In the genomic region with DNA sequence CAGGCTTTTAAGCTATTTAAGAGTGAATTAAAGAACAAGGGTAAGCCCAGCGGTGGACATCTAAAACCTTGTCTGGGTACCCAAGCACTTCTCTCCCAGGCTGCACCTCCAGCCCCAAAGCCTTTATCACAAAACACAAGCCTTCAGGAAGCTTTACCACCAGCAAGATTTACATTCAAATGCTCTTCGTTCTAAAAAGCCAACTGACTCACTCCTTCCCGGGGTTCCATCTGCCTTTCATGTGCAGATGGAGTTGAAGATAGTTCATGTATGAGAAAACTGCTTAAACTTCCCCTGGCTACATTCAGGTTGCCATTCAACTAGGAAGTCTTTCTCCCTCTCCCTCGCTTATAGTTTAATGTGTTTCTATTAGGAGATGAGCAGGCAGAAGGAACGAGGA, we compare ENCODE assay signal across 26 mouse cellular contexts. TPM values are rescaled to one million over a fixed set of nuclear protein-coding genes. Genes with fewer than 3 reads are reported as not detected.
DNase-seq lines count a peak whose midpoint lies in the region; ATAC-seq and TF ChIP-seq lines count a peak whose summit lies in the region.
"Had no signal": no experiment of that assay in that cellular context is flagged by ENCODE, and none has a peak within 500 bp of the region (broad histone marks: within the 10 kb centered on the region; RNA-seq: fewer than 3 reads in every experiment).

No protein-coding gene starts in this region.

- no peak overlapping the region for H3K4me3 ChIP-seq in layer of hippocampus, adult 2 months
- H3K4me3 ChIP-seq: forebrain, embryonic 10.5 days; forebrain, embryonic 13.5 days; gastrocnemius, adult 2 months; heart, embryonic 12.5 days; heart, embryonic 15.5 days; hindbrain, embryonic 10.5 days; hindbrain, embryonic 13.5 days; intestine, embryonic 15.5 days had no signal

- DNase-seq in ES-CJ7 (ENCODE audit: low read depth, low spot score) = peak; percentile 20
- peak; percentile 43 for DNase-seq in ZHBTc4 (ENCODE audit: low read depth, low spot score)
- DNase-seq in heart, adult 18-20 months = no peak
- DNase-seq in layer of hippocampus, adult 2 months (ENCODE audit: low spot score in 2 of 2) = no peak
- DNase-seq in layer of hippocampus, postnatal 25 days (ENCODE audit: extremely low spot score in 1 of 2, low spot score in 1 of 2) = no peak
- DNase-seq: adrenal gland, adult 2 months; adrenal gland, postnatal 14 days; cerebellum, adult 11-12 months; cerebellum, adult 8-10 months; cerebellum, postnatal 10 days; cerebellum, postnatal 36 days; gastrocnemius, adult 2 months; gastrocnemius, postnatal 14 days; heart, adult 11 months; heart, postnatal 10 days; heart, postnatal 36 days had no signal

- ATAC-seq in megakaryocyte progenitor cell, adult 5-6 weeks (replicated peaks; ENCODE audit: poor library complexity) = peak; percentile 61
- ATAC-seq: forebrain, embryonic 13.5 days; forebrain, embryonic 16.5 days; hindbrain, embryonic 16.5 days; intestine, embryonic 15.5 days had no signal

- no peak for TF ChIP-seq CTCF in layer of hippocampus, adult 2 months (conservative IDR thresholded peaks at IDR 0.05)

- H3K27ac ChIP-seq in layer of hippocampus, adult 2 months = no peak overlapping the region
- H3K27ac ChIP-seq: forebrain, embryonic 10.5 days; forebrain, embryonic 13.5 days; gastrocnemius, adult 2 months; heart, embryonic 15.5 days; hindbrain, embryonic 10.5 days; hindbrain, embryonic 13.5 days; intestine, embryonic 15.5 days had no signal

RNA-seq across cellular contexts. Expression of a gene that starts 23.8 kb away (rescaled TPM):
- total RNA-seq in megakaryocyte progenitor cell, adult 5-6 weeks (2015) = 2.6 and 3.6 TPM in 2 replicates
- total RNA-seq in megakaryocyte progenitor cell, adult 5-6 weeks (2017) = 1.7 TPM in 2 replicates
- total RNA-seq in heart, adult 18-20 months (2021) = under 1 TPM; 0.27 to 0.67 TPM
- total RNA-seq in layer of hippocampus, adult 2 months (2021) = 1 to 10 TPM; 1.1 to 1.6 TPM
- total RNA-seq in layer of hippocampus, postnatal 25 days (2021) = 1 to 10 TPM; 2.0 to 2.3 TPM

Comparison
In these comparisons a context has a peak if more than half of its experiments do, and no peak if none do; other contexts are left out.
1. DNase-seq: peak in ES-CJ7 (single experiment) and ZHBTc4 (single experiment); none in heart, adult 18-20 months (0 of 2), layer of hippocampus, adult 2 months (0 of 2) and layer of hippocampus, postnatal 25 days (0 of 2).